Mouse (Mus musculus) CH12.LX (cell line): ENCODE measurements around the gene Cnpy1.

Experiments used
- CTCF ChIP-seq, 2 experiments: IDR thresholded peaks in 1 of 2; conservative IDR thresholded peaks in 1 of 2; 2 replicates each; pipeline ENCODE4 v1.5.1; 2011 to 2012; ENCODE audit warnings: low read depth in 2 of 2, low read length in 2 of 2, improper control_type of control experiment in 1 of 2, inconsistent platforms in 1 of 2, mild to moderate bottlenecking in 1 of 2, moderate library complexity in 1 of 2
- EP300 ChIP-seq: IDR thresholded peaks from 2 replicates; pipeline ENCODE4 v1.6.1; 2011; ENCODE audit warnings: low read length, improper control_type of control experiment
- POLR2A ChIP-seq: IDR thresholded peaks from 2 replicates; pipeline ENCODE4 v1.6.1; 2011; ENCODE audit warnings: low read depth, mild to moderate bottlenecking, improper control_type of control experiment, low read length

GRCm38 (mm10) chr5:28210591-28211550 is 34.7 kb downstream of the Cnpy1 start:
- no peak for TF ChIP-seq EP300
- TF ChIP-seq POLR2A, result no peak
- no peak for TF ChIP-seq CTCF (conservative IDR thresholded peaks at IDR 0.05 in 1 of 2, IDR thresholded peaks at IDR 0.05 in 1 of 2; ENCODE audit: low read depth in 2 of 2, low read length in 2 of 2)
